Mouse (Mus musculus): Measurements from ENCODE around the gene Nfam1. TPM values are rescaled to one million over a fixed set of nuclear protein-coding genes. Genes with fewer than 3 reads are reported as not detected.

The Nfam1 gene
- polyA plus RNA-seq, 1 experiment from 2014 or later, result 1.3 TPM

DNA sequence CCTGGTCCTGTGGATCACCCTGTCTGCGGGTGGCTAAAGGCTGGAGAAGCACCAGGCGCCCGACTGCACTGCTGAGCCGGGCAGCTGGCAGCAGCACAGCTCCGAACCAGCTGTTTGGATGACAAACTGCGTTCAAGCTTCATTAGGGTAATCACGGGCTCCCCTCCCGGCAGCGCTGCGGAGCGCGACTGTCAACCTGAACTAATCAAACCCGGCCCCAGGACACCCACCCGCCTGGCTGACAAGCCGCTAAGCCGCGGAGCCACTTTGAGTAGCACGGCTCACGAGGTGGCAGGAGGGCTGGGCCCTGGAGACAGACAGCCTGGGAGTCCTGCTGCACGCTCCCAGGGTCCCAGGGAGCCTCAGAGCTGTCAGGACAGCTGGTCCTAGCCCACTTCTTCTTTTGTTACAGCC lies 80.8 kb downstream of the Nfam1 start:
- Histone ChIP-seq H3K9ac (ENCODE audit: low read length) (no peak overlapping the region), H3K36me3 (ENCODE audit: control insufficient read depth, insufficient read depth, low read length) (no peaks in the 10 kb centered on the region)
- no peak for DNase-seq (ENCODE audit: low spot score)

GRCm38 (mm10) chr15:82950246-82950645 lies 82.9 kb downstream of the Nfam1 start:
- Histone ChIP-seq H3K4me2 (replicated peaks; ENCODE audit: low read depth) (no peak overlapping the region), H3K4me1 (replicated peaks; ENCODE audit: control insufficient read depth, insufficient read depth) (no peaks in the 10 kb centered on the region), H3K36me3 (ENCODE audit: control insufficient read depth, insufficient read depth, low read length) (no peaks in the 10 kb centered on the region), H3K27me3 (ENCODE audit: control insufficient read depth, insufficient read depth, low read length) (no peaks in the 10 kb centered on the region), H3K9me3 (ENCODE audit: control insufficient read depth, low read length) (no peaks in the 10 kb centered on the region), H3K9ac (ENCODE audit: low read length) (no peak overlapping the region), H3K4me3 (ENCODE audit: low read depth, low read length) (no peak overlapping the region), H3K27ac (replicated peaks) (no peak overlapping the region)
- DNase-seq (ENCODE audit: low spot score) (no peak), ATAC-seq (ENCODE audit: low FRiP score, low TSS enrichment) (no peak)
- TF ChIP-seq EP300 (optimal IDR thresholded peaks at IDR 0.05) (no peak), CTCF (IDR thresholded peaks at IDR 0.05; ENCODE audit: low read depth) (no peak)
- WGBS, result 80% methylated on average over 8 of the region's 8 CpGs

More for the DNA sequence above, 80.8 kb downstream of the Nfam1 start:
- Histone ChIP-seq H3K4me3 (ENCODE audit: low read depth, low read length) (no peak overlapping the region), H3K4me2 (replicated peaks; ENCODE audit: low read depth) (no peak overlapping the region), H3K4me1 (replicated peaks; ENCODE audit: control insufficient read depth, insufficient read depth) (no peaks in the 10 kb centered on the region), H3K27ac (replicated peaks) (no peak overlapping the region), H3K9me3 (ENCODE audit: control insufficient read depth, low read length) (no peaks in the 10 kb centered on the region), H3K27me3 (ENCODE audit: control insufficient read depth, insufficient read depth, low read length) (no peaks in the 10 kb centered on the region)
- WGBS, result 19% methylated on average over 20 of the region's 20 CpGs
- no peak for ATAC-seq (ENCODE audit: low FRiP score, low TSS enrichment)
- no peak for TF ChIP-seq EP300 (optimal IDR thresholded peaks at IDR 0.05)
- TF ChIP-seq CTCF (IDR thresholded peaks at IDR 0.05; ENCODE audit: low read depth), result no peak

DNA sequence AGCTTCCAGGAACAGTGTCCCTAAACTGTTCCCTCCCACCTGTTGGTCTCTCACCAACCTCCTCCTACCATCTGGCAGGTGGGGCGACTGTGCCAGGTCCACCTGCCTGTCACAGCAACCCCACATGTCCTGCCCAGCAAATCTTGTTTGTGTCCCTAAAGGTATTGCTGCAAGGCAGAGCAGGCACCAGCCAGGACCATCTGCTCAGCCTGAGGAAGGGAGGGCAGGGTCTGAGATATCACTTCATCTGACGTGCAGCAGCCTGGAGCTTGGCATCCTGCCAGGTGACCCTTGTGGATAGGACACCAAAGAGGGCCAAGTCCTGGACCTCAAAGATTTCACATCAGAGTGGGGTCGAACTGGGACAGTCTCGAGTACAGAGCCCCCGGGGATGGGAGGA lies 85.7 kb downstream of the Nfam1 start:
- Histone ChIP-seq H3K36me3 (ENCODE audit: control insufficient read depth, insufficient read depth, low read length) (no peaks in the 10 kb centered on the region), H3K27me3 (ENCODE audit: control insufficient read depth, insufficient read depth, low read length) (no peaks in the 10 kb centered on the region), H3K9me3 (ENCODE audit: control insufficient read depth, low read length) (no peaks in the 10 kb centered on the region), H3K9ac (ENCODE audit: low read length) (no peak overlapping the region), H3K4me1 (replicated peaks; ENCODE audit: control insufficient read depth, insufficient read depth) (no peaks in the 10 kb centered on the region), H3K27ac (replicated peaks) (no peak overlapping the region), H3K4me3 (ENCODE audit: low read depth, low read length) (no peak overlapping the region), H3K4me2 (replicated peaks; ENCODE audit: low read depth) (no peak overlapping the region)
- 55% methylated on average over 5 of the region's 5 CpGs for WGBS
- TF ChIP-seq EP300 (optimal IDR thresholded peaks at IDR 0.05) (no peak), CTCF (IDR thresholded peaks at IDR 0.05; ENCODE audit: low read depth) (no peak)
- ATAC-seq (ENCODE audit: low FRiP score, low TSS enrichment), result no peak
- DNase-seq (ENCODE audit: low spot score), result no peak

DNA sequence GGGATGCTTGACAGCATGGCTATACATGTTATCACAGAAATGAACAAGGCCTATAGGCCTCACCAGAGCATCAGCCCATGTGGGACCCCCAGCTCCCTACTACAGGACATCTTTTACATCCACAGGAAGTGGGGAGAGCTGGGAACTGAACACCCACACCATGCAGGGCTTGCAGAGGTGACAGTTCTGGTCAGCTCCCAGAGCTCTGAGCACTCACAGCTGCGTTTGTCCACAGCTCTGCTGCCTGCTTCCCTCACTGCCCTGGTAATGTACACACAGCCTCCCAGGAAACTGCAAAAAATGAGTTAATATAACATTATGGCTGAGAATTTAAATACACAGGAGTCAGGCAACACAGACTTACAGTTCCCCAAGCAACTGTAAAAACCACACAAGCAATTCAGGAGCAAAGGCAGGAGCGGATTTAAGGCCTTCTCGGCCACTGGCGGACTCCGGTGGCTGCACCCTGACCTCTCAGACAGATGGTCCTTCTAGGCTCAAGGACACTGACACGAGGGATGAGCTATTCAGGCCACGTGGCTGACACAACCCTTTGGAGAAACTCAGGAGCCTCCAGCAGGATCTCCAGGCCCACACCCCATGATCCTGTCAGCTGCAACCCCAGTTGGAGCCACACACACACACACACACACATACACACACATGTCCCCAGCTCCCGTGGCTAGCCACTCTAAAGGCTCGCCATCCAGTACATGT lies 88.5 kb downstream of the Nfam1 start:
- Histone ChIP-seq H3K36me3 (ENCODE audit: control insufficient read depth, insufficient read depth, low read length) (no peaks in the 10 kb centered on the region), H3K27ac (replicated peaks) (no peak overlapping the region), H3K27me3 (ENCODE audit: control insufficient read depth, insufficient read depth, low read length) (no peaks in the 10 kb centered on the region), H3K4me2 (replicated peaks; ENCODE audit: low read depth) (no peak overlapping the region), H3K9ac (ENCODE audit: low read length) (no peak overlapping the region), H3K9me3 (ENCODE audit: control insufficient read depth, low read length) (no peaks in the 10 kb centered on the region), H3K4me1 (replicated peaks; ENCODE audit: control insufficient read depth, insufficient read depth) (peaks cover 4% of the 10 kb centered on the region; the same call in 1 of the 2 replicates), H3K4me3 (ENCODE audit: low read depth, low read length) (no peak overlapping the region)
- DNase-seq (ENCODE audit: low spot score), result no peak
- no peak for ATAC-seq (ENCODE audit: low FRiP score, low TSS enrichment)
- TF ChIP-seq EP300 (optimal IDR thresholded peaks at IDR 0.05), result no peak
- no peak for TF ChIP-seq CTCF (IDR thresholded peaks at IDR 0.05; ENCODE audit: low read depth)
- 58% methylated on average over 9 of the region's 9 CpGs for WGBS

Small RNA genes lying within 50 kb of the gene (microRNA-seq; reads per million reads assigned to microRNA genes)
- gene Mir3080, result 4.2 reads per million, percentile 5 among the genes with 10 or more reads in this experiment

Other genes with a start within 250 kb of the Nfam1 start
- 18.4 and 19.2 TPM in 2 replicates for gene Cyp2d26, start 239.0 kb downstream of the Nfam1 start, polyA plus RNA-seq (2015; fragmentation: Nextera tagmentation; extraction: Ambion mirVana)
- 3.6 and 3.7 TPM in 2 replicates for gene Tcf20, start 45.4 kb downstream of the Nfam1 start, polyA plus RNA-seq (2015; fragmentation: Nextera tagmentation; extraction: Ambion mirVana)
- gene Serhl, start 56.2 kb upstream of the Nfam1 start, polyA plus RNA-seq (2015; fragmentation: Nextera tagmentation; extraction: Ambion mirVana), result 51.5 and 61.6 TPM in 2 replicates
- 39.9 and 44.8 TPM in 2 replicates for gene Rrp7a, start 89.5 kb upstream of the Nfam1 start, polyA plus RNA-seq (2015; fragmentation: Nextera tagmentation; extraction: Ambion mirVana)
- gene Poldip3, start 116.1 kb upstream of the Nfam1 start, polyA plus RNA-seq (2015; fragmentation: Nextera tagmentation; extraction: Ambion mirVana), result 56.3 and 58.7 TPM in 2 replicates
- 117 and 145 TPM in 2 replicates for gene Cyb5r3, start 139.3 kb upstream of the Nfam1 start, polyA plus RNA-seq (2015; fragmentation: Nextera tagmentation; extraction: Ambion mirVana)
- 23.0 and 24.4 TPM in 2 replicates for gene A4galt, start 218.5 kb upstream of the Nfam1 start, polyA plus RNA-seq (2015; fragmentation: Nextera tagmentation; extraction: Ambion mirVana)

All from stomach, postnatal 0 days (tissue).